Mouse (Mus musculus) midbrain, postnatal 0 days (tissue): ENCODE measurements at regions not wholly inside any gene's neighbourhood (a gene's known extent, or its start where the extent isn't known, plus 50 kb on each side); places are given as distances from the start of the nearest gene placed in this dataset.
"Not testable (repeated sequence)": the region's sequence is repeated elsewhere in the genome, so short reads cannot be mapped to it uniquely, and the experiment has no call there.

Source experiments
- ATAC-seq: fragments of 200-750 bp; cut with Nextera tagmentation; 2 replicates; pipeline ENCODE4 v1.8.0; 2017; ENCODE audit warnings: moderate number of reproducible peaks, mild to moderate bottlenecking, moderate TSS enrichment, moderate library complexity; ENCODE audit not compliant: low FRiP score
- DNase-seq: peaks from one replicate; pipeline ENCODE4 v3.0.0-alpha.2; 2015; ENCODE audit warnings: low spot score
- H3K27ac ChIP-seq: fragments of 300-500 bp; sonication (generic); 2 replicates; pipeline ENCODE4 v1.5.1; 2014; ENCODE audit warnings: low read depth, mild to moderate bottlenecking, low read length, mixed read lengths
- H3K27me3 ChIP-seq: fragments of 300-500 bp; sonication (generic); 2 replicates; pipeline ENCODE4 v1.6.1; 2014; ENCODE audit warnings: low read length, control low read depth, mixed read lengths; ENCODE audit not compliant: insufficient read depth
- H3K36me3 ChIP-seq: fragments of 300-500 bp; sonication (generic); 2 replicates; pipeline ENCODE4 v1.6.1; 2014; ENCODE audit warnings: low read length, control low read depth, mixed read lengths; ENCODE audit not compliant: insufficient read depth
- H3K4me1 ChIP-seq: fragments of 300-500 bp; sonication (generic); 2 replicates; pipeline ENCODE4 v1.6.1; 2014; ENCODE audit warnings: mild to moderate bottlenecking, control low read depth, antibody characterized with exemption, low read length, mixed read lengths; ENCODE audit not compliant: insufficient read depth
- H3K4me2 ChIP-seq: fragments of 300-500 bp; sonication (generic); 2 replicates; pipeline ENCODE4 v1.6.1; 2014; ENCODE audit warnings: low read depth, mild to moderate bottlenecking, low read length, mixed read lengths; ENCODE audit not compliant: poor library complexity, severe bottlenecking
- H3K4me3 ChIP-seq: fragments of 300-500 bp; sonication (generic); 2 replicates; pipeline ENCODE4 v1.5.1; 2014; ENCODE audit warnings: low read depth, mild to moderate bottlenecking, low read length, moderate library complexity
- H3K9ac ChIP-seq: fragments of 300-500 bp; sonication (generic); replicated peaks from 2 replicates; pipeline ENCODE4 v1.6.1; 2014; ENCODE audit warnings: mild to moderate bottlenecking, low read length, moderate library complexity, mixed read lengths; ENCODE audit not compliant: poor library complexity, severe bottlenecking
- H3K9me3 ChIP-seq: fragments of 300-500 bp; sonication (generic); 2 replicates; pipeline ENCODE4 v1.6.1; 2016; ENCODE audit warnings: low read length, control low read depth
- WGBS: fragments of 180-500 bp; shearing (Covaris S2); extraction: QIAGEN DNeasy Blood & Tissue Kit; methylation state at CpG from one replicate; pipeline ENCODE4 v1.1.7; 2014; 5-methylcytosine and 5-hydroxymethylcytosine counted together

GRCm38 (mm10) chr6:3116296-3116695, 283.1 kb downstream of the Samd9l start:
- not testable (repeated sequence) for H3K4me1 ChIP-seq, H3K27ac ChIP-seq, H3K4me2 ChIP-seq, H3K4me3 ChIP-seq, H3K9ac ChIP-seq, H3K9me3 ChIP-seq, DNase-seq, H3K36me3 ChIP-seq, H3K27me3 ChIP-seq, ATAC-seq
- 40% methylated on average over 1 of the region's 3 CpGs for WGBS
